Mouse (Mus musculus): ENCODE results near the gene Socs3. TPM values are rescaled to one million over a fixed set of nuclear protein-coding genes. Genes with fewer than 3 reads are reported as not detected.

The Socs3 gene
- polyA plus RNA-seq, 1 experiment from 2014 or later: 8.2 TPM

DNA sequence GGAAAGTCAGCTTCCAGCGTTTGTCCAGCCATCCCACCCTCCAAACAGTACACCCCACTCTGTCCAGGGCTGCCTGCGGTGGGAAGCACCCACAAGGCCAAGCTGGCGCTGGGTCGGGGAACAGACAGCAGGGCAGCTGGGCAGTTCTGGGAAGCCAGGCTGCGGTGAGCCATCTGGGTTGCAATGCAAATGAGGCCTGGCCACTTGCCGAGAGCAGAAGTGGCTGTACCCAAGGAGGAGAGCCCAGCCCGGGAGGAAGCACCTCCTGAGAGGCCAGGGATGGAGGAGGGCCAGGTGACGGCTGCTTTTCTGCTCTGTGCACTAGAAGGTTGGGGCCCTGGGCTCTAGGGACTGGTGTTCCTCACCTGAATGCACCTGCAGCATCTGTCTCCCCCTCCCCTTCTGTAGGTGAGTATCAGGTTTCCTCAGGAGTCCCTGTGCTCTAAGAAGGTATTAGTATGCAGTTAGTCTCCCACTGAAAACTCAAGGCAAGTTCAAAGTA lies 6.3 kb upstream of the Socs3 start:
- Histone ChIP-seq H3K9ac (ENCODE audit: low read length) (no peak overlapping the region), H3K36me3 (ENCODE audit: control insufficient read depth, insufficient read depth) (no peaks in the 10 kb centered on the region), H3K4me1 (ENCODE audit: control insufficient read depth, insufficient read depth, low read length) (peaks cover 26% of the 10 kb centered on the region), H3K27me3 (ENCODE audit: control insufficient read depth, insufficient read depth, low read length) (no peaks in the 10 kb centered on the region), H3K27ac (ENCODE audit: low read length) (no peak overlapping the region), H3K9me3 (replicated peaks; ENCODE audit: control insufficient read depth, low read length) (no peaks in the 10 kb centered on the region), H3K4me3 (ENCODE audit: low read length) (no peak overlapping the region), H3K4me2 (ENCODE audit: low read depth, low read length) (no peak overlapping the region)
- 25% methylated on average over 8 of the region's 8 CpGs for WGBS
- 0 out of 2 replicates have a peak, but pooled peaks have one; percentile 14 for ATAC-seq (replicated peaks; ENCODE audit: extremely low read depth, insufficient read depth, low FRiP score)

DNA sequence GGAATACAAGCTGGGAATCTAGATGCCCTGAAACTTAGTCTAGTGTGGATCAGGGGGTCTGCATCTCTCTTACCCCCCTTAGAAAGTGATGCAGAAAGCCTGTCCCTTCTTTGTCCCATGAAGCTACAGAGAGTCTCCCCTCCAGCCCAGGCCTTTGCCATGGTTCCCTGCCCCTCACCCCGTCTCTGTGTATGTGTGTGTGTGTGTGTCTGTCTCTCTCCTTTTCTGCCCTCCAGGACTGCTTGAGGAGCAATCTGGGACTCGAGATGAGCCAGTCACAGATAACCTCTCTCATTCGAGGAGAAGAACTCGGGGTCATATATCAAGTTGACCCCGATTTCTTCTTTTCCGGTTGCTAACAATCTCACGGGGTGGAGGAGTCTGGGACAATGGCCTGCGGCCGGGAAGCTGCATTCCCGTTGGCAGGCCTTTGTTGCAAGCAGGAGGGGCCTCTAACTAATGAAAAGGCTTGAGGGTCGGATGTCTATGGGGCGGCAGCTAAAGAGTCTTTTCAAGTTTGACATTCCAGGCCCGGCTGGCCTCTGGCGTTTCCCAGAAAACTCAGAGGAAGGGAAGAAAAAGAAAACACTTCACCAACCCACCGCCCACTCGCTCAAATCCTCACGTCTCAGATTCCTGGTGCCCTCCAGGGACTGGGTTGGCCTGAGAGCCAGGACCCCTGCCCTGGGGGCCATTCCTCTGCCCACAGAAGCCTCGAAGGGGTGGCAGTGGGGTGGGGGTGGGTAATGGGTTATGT lies 5.5 kb upstream of the Socs3 start:
- Histone ChIP-seq H3K4me3 (ENCODE audit: low read length) (no peak overlapping the region), H3K9ac (ENCODE audit: low read length) (peak overlapping the region; percentile 15; the same call in 1 of the 2 replicates), H3K27ac (ENCODE audit: low read length) (no peak overlapping the region; the same call in 1 of the 2 replicates), H3K36me3 (ENCODE audit: control insufficient read depth, insufficient read depth) (no peaks in the 10 kb centered on the region), H3K4me1 (ENCODE audit: control insufficient read depth, insufficient read depth, low read length) (peaks cover 26% of the 10 kb centered on the region), H3K27me3 (ENCODE audit: control insufficient read depth, insufficient read depth, low read length) (no peaks in the 10 kb centered on the region), H3K4me2 (ENCODE audit: low read depth, low read length) (no peak overlapping the region), H3K9me3 (replicated peaks; ENCODE audit: control insufficient read depth, low read length) (no peaks in the 10 kb centered on the region)
- no peak; the same call in 1 of the 2 replicates for ATAC-seq (replicated peaks; ENCODE audit: extremely low read depth, insufficient read depth, low FRiP score)
- WGBS: 27% methylated on average over 18 of the region's 18 CpGs

DNA sequence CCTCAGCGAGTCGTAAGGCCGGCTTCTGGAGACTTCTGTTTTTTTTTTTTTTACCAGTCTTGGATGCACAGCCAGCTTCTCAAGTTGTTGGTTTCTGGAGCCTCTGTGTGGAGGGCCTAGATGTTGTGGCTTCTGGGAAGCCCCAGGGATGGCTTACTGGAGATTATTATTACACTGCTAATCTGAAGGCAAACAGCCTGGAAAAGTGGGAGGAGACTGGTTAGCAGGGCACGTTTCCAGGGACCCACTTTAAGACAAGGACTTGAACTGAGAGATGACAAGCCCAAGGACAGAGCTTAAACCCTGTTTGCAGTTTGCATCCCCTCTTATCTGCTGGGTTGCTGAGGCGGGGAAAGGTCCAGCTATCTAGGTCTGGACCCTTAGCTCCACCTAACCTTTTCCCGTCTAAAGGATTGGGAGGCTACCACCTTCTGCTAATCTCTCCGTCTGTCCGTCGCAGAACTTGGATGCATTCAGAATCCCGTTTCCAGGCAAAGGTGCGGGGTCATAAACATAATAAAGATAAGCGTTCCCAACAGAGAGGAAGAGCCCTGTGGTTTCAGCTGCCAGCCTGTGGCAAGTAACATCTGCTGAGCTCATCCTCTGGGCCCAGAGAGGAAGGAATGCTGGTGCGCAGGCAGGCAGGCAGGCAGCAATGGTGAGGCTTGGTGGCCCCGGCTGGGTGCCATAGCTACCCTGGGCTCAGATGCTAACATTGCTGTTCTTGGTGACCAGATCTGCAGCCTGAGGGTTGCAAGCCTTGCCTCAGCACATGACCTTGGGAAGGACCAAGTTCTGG lies 4.7 kb upstream of the Socs3 start:
- peaks cover 31% of the 10 kb centered on the region for H3K4me1 ChIP-seq (ENCODE audit: control insufficient read depth, insufficient read depth, low read length)
- ATAC-seq (replicated peaks; ENCODE audit: extremely low read depth, insufficient read depth, low FRiP score): no peak
- H3K36me3 ChIP-seq (ENCODE audit: control insufficient read depth, insufficient read depth): no peaks in the 10 kb centered on the region
- 24% methylated on average over 14 of the region's 14 CpGs for WGBS
- no peak overlapping the region for H3K4me2 ChIP-seq (ENCODE audit: low read depth, low read length)
- no peaks in the 10 kb centered on the region for H3K9me3 ChIP-seq (replicated peaks; ENCODE audit: control insufficient read depth, low read length)
- H3K27me3 ChIP-seq (ENCODE audit: control insufficient read depth, insufficient read depth, low read length): no peaks in the 10 kb centered on the region
- H3K9ac ChIP-seq (ENCODE audit: low read length): no peak overlapping the region
- peak overlapping the region; percentile 33 for H3K27ac ChIP-seq (ENCODE audit: low read length)
- no peak overlapping the region for H3K4me3 ChIP-seq (ENCODE audit: low read length)

DNA sequence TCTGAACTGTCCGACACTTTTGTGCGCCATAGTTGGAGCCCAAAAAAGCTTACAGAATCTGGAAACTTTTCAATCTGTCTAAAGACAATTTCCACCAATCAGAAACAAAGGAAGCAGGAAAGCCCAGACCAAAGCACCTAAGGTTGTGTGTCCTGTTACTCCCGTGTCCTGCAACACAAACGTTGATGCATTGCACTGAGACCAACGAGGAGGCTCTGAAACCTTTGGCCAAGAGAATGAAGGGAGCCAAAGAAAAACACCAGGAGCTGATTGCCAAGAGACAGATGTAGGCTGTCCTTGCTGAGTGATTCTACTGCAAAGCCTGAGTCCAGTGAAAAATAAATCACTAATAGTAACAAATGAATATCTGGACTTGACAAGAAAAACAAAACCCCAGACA lies 3.7 kb upstream of the Socs3 start:
- 40% methylated on average over 5 of the region's 5 CpGs for WGBS
- Histone ChIP-seq H3K4me3 (ENCODE audit: low read length) (no peak overlapping the region), H3K4me1 (ENCODE audit: control insufficient read depth, insufficient read depth, low read length) (peaks cover 32% of the 10 kb centered on the region), H3K27me3 (ENCODE audit: control insufficient read depth, insufficient read depth, low read length) (no peaks in the 10 kb centered on the region), H3K9me3 (replicated peaks; ENCODE audit: control insufficient read depth, low read length) (no peaks in the 10 kb centered on the region), H3K4me2 (ENCODE audit: low read depth, low read length) (no peak overlapping the region), H3K36me3 (ENCODE audit: control insufficient read depth, insufficient read depth) (no peaks in the 10 kb centered on the region), H3K27ac (ENCODE audit: low read length) (no peak overlapping the region), H3K9ac (ENCODE audit: low read length) (no peak overlapping the region)
- ATAC-seq (replicated peaks; ENCODE audit: extremely low read depth, insufficient read depth, low FRiP score): no peak

DNA sequence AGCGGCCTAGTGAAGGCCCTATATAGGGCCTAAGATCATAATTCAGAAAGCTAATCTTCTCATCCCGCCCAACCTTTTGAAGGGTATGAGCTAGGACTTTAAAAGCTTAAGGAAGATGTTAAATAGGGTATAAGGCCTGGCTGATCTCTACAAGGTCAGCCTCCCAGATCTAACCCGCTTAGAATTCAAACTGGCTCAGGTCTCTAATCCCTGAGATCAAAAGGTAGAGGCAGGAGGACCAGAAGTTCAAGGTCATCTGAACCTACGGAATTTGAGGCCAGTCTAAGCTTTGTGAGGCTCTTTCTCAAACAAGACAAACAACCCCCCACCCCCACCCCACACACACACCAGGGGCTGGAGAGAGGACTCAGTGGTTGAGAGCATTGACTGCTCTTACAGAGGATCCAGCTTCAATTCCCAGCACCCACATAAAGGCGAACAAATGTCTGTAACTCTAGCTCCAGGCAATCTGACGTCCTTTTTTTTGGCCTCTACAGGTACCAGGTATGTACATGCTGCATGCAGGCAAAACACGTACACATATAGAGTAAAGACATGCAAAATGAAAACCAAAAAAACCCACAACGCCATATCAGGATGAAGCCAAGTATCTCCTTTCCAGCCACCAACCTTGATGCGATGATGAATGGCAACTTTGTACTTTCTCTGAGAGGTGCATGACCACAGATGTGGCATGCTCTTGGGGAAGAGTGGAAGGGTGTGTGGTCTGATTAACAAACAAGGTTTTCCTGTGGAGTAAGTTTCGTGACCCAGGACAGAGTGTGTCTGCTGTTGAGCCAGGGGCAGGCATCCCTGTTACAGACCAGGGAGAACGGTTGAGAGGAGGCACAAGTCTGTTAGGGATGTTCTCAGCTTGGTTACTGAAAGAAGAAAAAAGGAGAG lies 3.1 kb upstream of the Socs3 start:
- Histone ChIP-seq H3K27me3 (ENCODE audit: control insufficient read depth, insufficient read depth, low read length) (no peaks in the 10 kb centered on the region), H3K4me2 (ENCODE audit: low read depth, low read length) (no peak overlapping the region), H3K4me3 (ENCODE audit: low read length) (no peak overlapping the region), H3K4me1 (ENCODE audit: control insufficient read depth, insufficient read depth, low read length) (peaks cover 33% of the 10 kb centered on the region), H3K36me3 (ENCODE audit: control insufficient read depth, insufficient read depth) (no peaks in the 10 kb centered on the region), H3K9ac (ENCODE audit: low read length) (no peak overlapping the region), H3K27ac (ENCODE audit: low read length) (no peak overlapping the region), H3K9me3 (replicated peaks; ENCODE audit: control insufficient read depth, low read length) (no peaks in the 10 kb centered on the region)
- ATAC-seq (replicated peaks; ENCODE audit: extremely low read depth, insufficient read depth, low FRiP score): no peak
- WGBS: 83% methylated on average over 11 of the region's 11 CpGs

DNA sequence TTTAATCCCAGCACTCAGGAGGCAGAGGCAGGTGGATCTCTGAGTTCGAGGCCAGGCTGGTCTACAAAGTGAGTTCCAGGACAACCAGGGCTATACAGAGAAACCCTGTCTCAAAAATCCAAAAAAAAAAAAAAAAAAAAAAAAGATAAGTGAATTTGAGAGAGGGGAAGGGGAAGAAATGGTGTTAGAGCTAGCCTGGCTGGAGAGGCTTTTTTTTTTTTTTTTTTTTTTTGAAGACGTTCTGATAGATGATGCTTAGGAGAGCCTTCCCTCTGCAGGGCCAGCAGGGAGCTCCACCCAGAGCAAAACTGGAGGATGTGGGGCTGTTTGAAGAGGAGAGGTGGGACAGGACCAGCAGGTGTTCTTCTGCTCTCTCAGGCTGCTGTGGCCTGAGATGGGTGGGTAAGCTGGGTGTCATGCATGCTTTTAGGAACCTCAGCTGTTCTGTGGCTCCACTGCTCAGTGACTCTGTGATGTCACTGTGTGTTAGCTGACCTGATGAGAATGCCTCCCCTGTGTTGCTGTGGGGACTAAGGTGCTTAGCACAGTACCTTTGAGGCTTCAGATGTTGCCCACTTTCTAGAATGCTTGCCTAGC lies 1.9 kb upstream of the Socs3 start:
- 56% methylated on average over 2 of the region's 2 CpGs for WGBS
- no peaks in the 10 kb centered on the region for H3K36me3 ChIP-seq (ENCODE audit: control insufficient read depth, insufficient read depth)
- no peak overlapping the region for H3K4me2 ChIP-seq (ENCODE audit: low read depth, low read length)
- peaks cover 6% of the 10 kb centered on the region; the same call in 1 of the 2 replicates for H3K27me3 ChIP-seq (ENCODE audit: control insufficient read depth, insufficient read depth, low read length)
- H3K9ac ChIP-seq (ENCODE audit: low read length): no peak overlapping the region
- no peak for ATAC-seq (replicated peaks; ENCODE audit: extremely low read depth, insufficient read depth, low FRiP score)
- no peak overlapping the region for H3K4me3 ChIP-seq (ENCODE audit: low read length)
- no peak overlapping the region for H3K27ac ChIP-seq (ENCODE audit: low read length)
- no peaks in the 10 kb centered on the region for H3K9me3 ChIP-seq (replicated peaks; ENCODE audit: control insufficient read depth, low read length)
- peaks cover 40% of the 10 kb centered on the region for H3K4me1 ChIP-seq (ENCODE audit: control insufficient read depth, insufficient read depth, low read length)

DNA sequence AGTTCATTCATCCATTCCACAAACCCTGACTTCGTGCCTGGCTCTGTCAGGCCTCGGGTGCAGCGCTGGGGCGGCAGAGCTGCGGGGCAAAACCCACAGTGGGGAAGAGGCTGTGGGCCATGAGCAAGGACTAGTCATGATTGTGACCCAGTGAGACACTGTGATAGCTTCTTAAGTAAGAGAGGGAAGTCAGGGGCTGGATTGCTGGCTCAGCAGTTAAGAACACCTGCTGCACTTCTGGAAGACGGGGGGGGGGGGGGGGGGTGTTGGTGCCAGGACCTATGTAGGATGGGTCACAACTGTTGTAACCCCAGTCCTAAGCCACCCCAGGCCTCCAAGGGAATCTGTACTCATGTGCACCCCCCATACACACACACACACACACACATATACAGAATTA lies 1.3 kb upstream of the Socs3 start:
- Histone ChIP-seq H3K4me1 (ENCODE audit: control insufficient read depth, insufficient read depth, low read length) (peaks cover 35% of the 10 kb centered on the region), H3K9ac (ENCODE audit: low read length) (no peak overlapping the region), H3K9me3 (replicated peaks; ENCODE audit: control insufficient read depth, low read length) (no peaks in the 10 kb centered on the region), H3K4me3 (ENCODE audit: low read length) (no peak overlapping the region), H3K27me3 (ENCODE audit: control insufficient read depth, insufficient read depth, low read length) (peaks cover 12% of the 10 kb centered on the region; the same call in 1 of the 2 replicates), H3K4me2 (ENCODE audit: low read depth, low read length) (no peak overlapping the region), H3K36me3 (ENCODE audit: control insufficient read depth, insufficient read depth) (no peaks in the 10 kb centered on the region), H3K27ac (ENCODE audit: low read length) (no peak overlapping the region)
- whole genome bisulfite sequencing: 78% methylated on average over 6 of the region's 6 CpGs
- no peak for ATAC-seq (replicated peaks; ENCODE audit: extremely low read depth, insufficient read depth, low FRiP score)
